Mouse (Mus musculus) kidney, adult 2 months (tissue): Measurements from ENCODE around the gene Acot7. TPM values are rescaled to one million over a fixed set of nuclear protein-coding genes. Genes with fewer than 3 reads are reported as not detected.
A peak's percentile ranks its signal among the peaks of the same experiment; 100 is the strongest.

ENCODE experiments used
- DNase-seq: peaks from one replicate; pipeline ENCODE4 v3.0.0; 2021
- H3K27ac ChIP-seq: fragments of 200-500 bp; 2 replicates; pipeline ENCODE4 v1.5.1; 2012; ENCODE audit warnings: low read depth, low read length, control low read depth, inconsistent platforms; ENCODE audit not compliant: insufficient read depth
- H3K27me3 ChIP-seq: fragments of 200-500 bp; replicated peaks from 2 replicates; pipeline ENCODE4 v1.6.1; 2012; ENCODE audit warnings: mild to moderate bottlenecking, moderate library complexity, low read length, inconsistent platforms; ENCODE audit not compliant: control insufficient read depth, insufficient read depth
- H3K36me3 ChIP-seq: fragments of 200-500 bp; 2 replicates; pipeline ENCODE4 v1.6.1; 2012; ENCODE audit warnings: mild to moderate bottlenecking, moderate library complexity, low read length, inconsistent platforms; ENCODE audit not compliant: control insufficient read depth, insufficient read depth
- H3K4me1 ChIP-seq: fragments of 200-500 bp; 2 replicates; pipeline ENCODE4 v1.6.1; 2011; ENCODE audit warnings: low read length; ENCODE audit not compliant: control insufficient read depth, insufficient read depth
- H3K4me3 ChIP-seq: fragments of 200-500 bp; 2 replicates; pipeline ENCODE4 v1.5.1; 2011; ENCODE audit warnings: mild to moderate bottlenecking, low read depth, low read length, control low read depth; ENCODE audit not compliant: insufficient read depth
- CTCF ChIP-seq: fragments of 200-500 bp; conservative IDR thresholded peaks from 2 replicates; pipeline ENCODE4 v1.5.1; 2011; ENCODE audit warnings: low read depth, mild to moderate bottlenecking, control low read depth, low read length, moderate library complexity, mixed read lengths; ENCODE audit not compliant: insufficient read depth, insufficient read length
- POLR2A ChIP-seq: fragments of 200-500 bp; IDR thresholded peaks from one replicate; pipeline ENCODE4 v1.6.1; 2011; ENCODE audit warnings: low read depth, low read length, control low read depth
- WGBS: fragments of 180-500 bp; shearing (Covaris S2); methylation state at CpG from one replicate; pipeline ENCODE4 v1.1.7; 2018; 5-methylcytosine and 5-hydroxymethylcytosine counted together
- polyA plus RNA-seq: library from polyadenylated mRNA; depleted of rRNA; stranded (reverse); fragments of >200 nt; gene quantifications from 2 replicates; pipeline ENCODE4 v1.2.3, GENCODE M21; 2012

Acot7 gene
- polyA plus RNA-seq, 1 experiment, result 80.2 TPM

DNA sequence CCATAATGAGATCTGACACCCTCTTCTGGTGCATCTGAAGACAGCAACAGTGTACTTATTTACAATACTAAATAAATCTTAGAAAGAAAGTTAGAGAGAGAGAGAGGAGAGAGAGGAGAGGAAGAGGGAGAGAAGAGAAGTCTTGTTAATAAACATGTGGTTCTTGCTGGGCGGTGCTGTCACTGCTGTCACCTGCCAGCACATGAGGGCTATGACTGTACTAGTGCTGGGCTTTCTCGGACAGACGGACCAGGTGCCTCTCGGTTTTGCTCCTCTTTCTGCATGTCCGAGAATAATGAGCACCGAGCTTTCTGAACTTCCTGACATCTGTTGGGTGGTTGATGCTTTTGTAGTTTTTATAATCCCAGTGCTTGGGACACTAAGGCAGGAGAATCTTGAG lies 72.7 kb downstream of the Acot7 start:
- no peaks in the 10 kb centered on the region for H3K27me3 ChIP-seq
- H3K27ac ChIP-seq, result no peak overlapping the region
- TF ChIP-seq CTCF, result no peak
- no peak for TF ChIP-seq POLR2A
- no peak overlapping the region for H3K4me3 ChIP-seq
- no peaks in the 10 kb centered on the region for H3K36me3 ChIP-seq
- H3K4me1 ChIP-seq, result no peaks in the 10 kb centered on the region
- 90% methylated on average over 6 of the region's 6 CpGs for WGBS
- DNase-seq, result no peak

DNA sequence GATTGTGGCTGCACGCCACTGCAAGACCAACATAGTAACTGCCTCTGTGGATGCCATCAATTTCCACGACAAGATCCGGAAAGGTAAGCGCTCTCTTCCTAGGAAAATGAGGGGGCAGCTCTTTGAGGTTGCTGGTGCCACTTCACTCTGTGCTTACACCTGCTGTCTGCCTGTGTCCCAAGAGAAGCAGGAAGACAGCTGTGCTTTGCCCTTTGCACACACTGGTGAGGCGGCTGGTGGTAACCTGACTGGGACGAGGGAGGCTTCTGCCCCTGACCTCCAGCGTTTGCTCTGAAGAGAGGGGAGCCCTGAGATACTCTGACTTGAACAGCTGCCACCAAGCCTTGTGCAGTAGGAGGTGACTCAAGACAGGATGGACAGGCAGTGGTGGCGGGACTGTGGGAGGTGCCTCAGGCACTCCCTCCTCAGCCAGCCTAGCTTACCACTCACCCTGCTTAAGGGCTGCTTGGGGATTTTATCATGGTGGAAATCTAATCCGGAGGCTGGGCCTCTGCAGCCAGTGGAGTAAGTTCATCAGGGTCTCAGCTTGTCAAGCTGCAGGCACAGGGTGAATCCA lies 75.3 kb downstream of the Acot7 start:
- Histone ChIP-seq H3K4me3 (no peak overlapping the region), H3K4me1 (no peaks in the 10 kb centered on the region), H3K36me3 (no peaks in the 10 kb centered on the region), H3K27ac (no peak overlapping the region), H3K27me3 (no peaks in the 10 kb centered on the region)
- TF ChIP-seq CTCF (no peak), POLR2A (no peak)
- WGBS, result 67% methylated on average over 9 of the region's 9 CpGs
- DNase-seq, result no peak

DNA sequence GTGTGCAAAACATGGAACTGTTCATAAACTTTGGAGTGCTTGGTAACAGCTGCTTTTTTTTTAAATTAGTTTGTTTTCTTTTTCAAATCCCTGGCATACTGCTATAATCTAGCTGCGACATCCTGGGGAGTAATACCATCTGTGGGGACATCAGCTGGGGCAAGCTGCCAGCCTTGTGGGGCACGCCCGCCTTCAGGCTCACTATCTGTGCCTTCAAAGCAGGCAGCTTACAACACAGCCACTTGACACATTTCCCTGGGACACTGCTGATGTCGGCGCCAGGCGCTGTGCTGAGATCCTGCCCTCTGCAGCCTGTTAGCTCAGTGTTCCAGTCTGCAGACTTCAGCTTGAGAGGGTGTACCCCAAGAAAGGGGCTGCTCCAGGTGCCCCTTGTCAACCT lies 79.1 kb downstream of the Acot7 start:
- DNase-seq, result no peak
- H3K27ac ChIP-seq, result no peak overlapping the region
- no peak for TF ChIP-seq POLR2A
- no peak for TF ChIP-seq CTCF

DNA sequence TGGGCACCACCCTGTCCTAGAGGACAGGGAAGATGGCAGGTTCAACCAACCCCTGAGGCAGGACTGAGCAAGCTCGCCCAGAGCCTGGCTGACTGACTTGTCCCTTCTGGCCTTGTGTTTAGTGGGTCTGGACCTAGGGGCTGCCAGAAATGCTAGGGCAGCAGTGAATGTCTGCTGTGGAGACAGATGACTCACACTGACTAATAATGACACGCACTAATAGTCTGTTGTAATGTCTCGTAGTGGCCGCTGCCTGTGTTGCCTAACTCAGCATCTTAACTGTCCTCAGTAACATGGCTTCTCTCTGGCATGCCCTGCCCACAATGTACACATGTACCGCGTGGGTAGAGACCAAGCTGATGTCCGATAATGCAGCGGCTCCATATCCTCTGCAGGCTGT lies 82.5 kb downstream of the Acot7 start:
- Histone ChIP-seq H3K4me3 (no peak overlapping the region), H3K27me3 (no peaks in the 10 kb centered on the region), H3K4me1 (peaks cover 9% of the 10 kb centered on the region), H3K27ac (no peak overlapping the region), H3K36me3 (no peaks in the 10 kb centered on the region)
- 93% methylated on average over 8 of the region's 8 CpGs for WGBS
- no peak for DNase-seq
- TF ChIP-seq POLR2A (no peak), CTCF (no peak)

More for the DNA sequence above, 79.1 kb downstream of the Acot7 start:
- H3K4me3 ChIP-seq, result no peak overlapping the region
- WGBS, result 58% methylated on average over 6 of the region's 6 CpGs
- no peaks in the 10 kb centered on the region for H3K36me3 ChIP-seq
- no peaks in the 10 kb centered on the region for H3K27me3 ChIP-seq
- H3K4me1 ChIP-seq, result no peaks in the 10 kb centered on the region

DNA sequence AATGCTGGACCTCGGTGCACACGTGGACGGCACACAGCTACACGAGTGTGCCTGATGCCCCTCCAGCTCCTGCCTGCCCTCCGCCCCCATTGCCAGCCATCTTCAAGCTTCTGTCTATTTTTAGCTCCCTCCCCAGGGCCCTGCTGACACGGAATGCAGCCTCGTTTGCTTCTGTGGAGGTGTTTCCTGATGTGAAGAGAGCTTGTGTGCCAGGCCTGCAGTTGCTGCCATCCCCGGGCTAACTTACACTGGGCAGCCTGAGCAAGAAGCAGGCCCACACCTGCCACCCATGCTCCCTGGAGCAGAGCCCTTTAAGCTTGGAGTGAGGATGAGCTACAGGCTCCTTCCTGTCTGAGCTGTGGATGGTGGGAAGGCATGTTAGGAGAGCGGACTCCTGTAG lies 84.3 kb downstream of the Acot7 start:
- H3K4me1 ChIP-seq, result peaks cover 9% of the 10 kb centered on the region
- no peaks in the 10 kb centered on the region for H3K27me3 ChIP-seq
- TF ChIP-seq CTCF, result no peak
- TF ChIP-seq POLR2A, result no peak
- H3K36me3 ChIP-seq, result no peaks in the 10 kb centered on the region
- no peak for DNase-seq
- H3K4me3 ChIP-seq, result no peak overlapping the region
- 59% methylated on average over 9 of the region's 9 CpGs for whole genome bisulfite sequencing
- no peak overlapping the region for H3K27ac ChIP-seq

DNA sequence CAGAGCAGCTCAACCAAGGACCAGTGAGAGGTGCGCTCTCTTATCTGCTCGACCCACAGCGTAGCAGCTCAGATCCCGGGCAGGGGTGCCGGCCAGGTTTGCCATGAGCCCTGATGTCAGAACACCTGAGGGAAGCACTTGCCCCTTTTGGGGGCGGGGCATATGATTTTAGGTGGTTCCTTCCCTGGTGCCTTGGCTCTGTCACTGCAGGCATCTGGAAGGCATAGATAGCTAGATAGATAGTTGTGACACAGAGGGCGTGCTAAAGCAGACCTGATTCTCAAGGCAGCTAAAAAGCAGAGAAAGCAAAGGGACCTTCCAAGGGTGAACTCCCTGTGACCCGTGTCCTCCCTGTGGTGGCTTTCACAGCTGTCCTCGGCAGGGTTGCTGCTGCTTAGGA lies 85.2 kb downstream of the Acot7 start:
- TF ChIP-seq CTCF (no peak), POLR2A (no peak)
- Histone ChIP-seq H3K27me3 (no peaks in the 10 kb centered on the region), H3K27ac (no peak overlapping the region), H3K4me1 (peaks cover 9% of the 10 kb centered on the region), H3K36me3 (no peaks in the 10 kb centered on the region), H3K4me3 (no peak overlapping the region)
- DNase-seq, result no peak
- 77% methylated on average over 9 of the region's 9 CpGs for WGBS

DNA sequence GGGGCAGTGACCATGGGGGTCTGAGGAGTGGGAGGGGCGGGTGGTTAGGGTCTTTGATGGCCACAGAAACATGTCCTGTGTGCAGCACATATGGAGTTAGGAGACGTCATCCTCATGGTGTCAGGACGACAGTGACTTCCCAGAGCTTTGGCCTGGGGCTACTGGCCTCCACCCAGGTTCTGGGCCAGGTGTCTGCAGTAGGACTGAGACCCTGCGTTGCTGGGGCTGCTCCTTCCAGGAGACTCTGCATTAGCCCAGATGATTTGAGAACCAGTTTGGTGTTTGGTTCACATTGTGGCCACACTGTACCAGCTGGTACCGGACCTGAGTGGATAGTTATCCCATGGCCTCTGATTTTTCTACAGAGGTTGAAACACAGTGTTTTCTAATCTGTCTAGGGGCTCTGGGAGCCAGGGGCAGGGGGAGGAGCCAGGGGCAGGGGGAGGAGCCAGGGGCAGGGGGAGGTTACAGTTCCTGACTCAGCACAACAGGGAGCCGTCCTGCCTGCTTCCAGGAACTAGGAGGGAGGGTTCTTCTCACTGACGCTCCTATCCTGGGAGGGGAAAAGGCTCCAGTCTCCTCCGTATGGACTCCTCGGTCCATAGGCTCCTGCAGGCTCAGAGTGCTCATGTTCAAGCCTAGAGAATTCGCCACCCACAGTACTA lies 85.7 kb downstream of the Acot7 start:
- DNase-seq, result peak; percentile 61
- 39% methylated on average over 10 of the region's 10 CpGs for WGBS

DNA sequence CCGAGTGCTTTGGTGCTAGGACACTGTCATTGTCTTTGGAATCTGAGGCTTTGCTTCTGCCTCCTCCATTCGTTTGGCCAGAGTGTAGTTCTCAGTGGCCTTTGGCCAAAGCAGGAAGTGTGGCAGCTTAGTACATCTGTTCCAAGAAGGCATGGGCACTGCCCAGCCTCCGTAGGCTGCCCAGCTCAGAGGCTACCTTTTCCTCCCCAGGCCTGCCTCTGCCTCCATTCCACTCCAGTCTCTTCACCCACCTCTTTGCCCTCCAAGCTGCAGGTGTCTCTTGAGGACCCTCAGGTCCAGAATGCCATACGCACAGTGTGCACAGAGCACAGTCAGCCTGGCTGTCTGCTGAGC lies 86.2 kb downstream of the Acot7 start:
- no peaks in the 10 kb centered on the region for H3K36me3 ChIP-seq
- no peaks in the 10 kb centered on the region for H3K27me3 ChIP-seq
- WGBS, result 31% methylated on average over 4 of the region's 4 CpGs
- H3K4me3 ChIP-seq, result no peak overlapping the region
- peaks cover 9% of the 10 kb centered on the region for H3K4me1 ChIP-seq
- peak; percentile 65 for DNase-seq
- TF ChIP-seq CTCF, result no peak
- TF ChIP-seq POLR2A, result no peak
- no peak overlapping the region for H3K27ac ChIP-seq

More for the DNA sequence above, 85.7 kb downstream of the Acot7 start:
- H3K36me3 ChIP-seq, result no peaks in the 10 kb centered on the region
- TF ChIP-seq CTCF (no peak), POLR2A (no peak)
- peaks cover 9% of the 10 kb centered on the region for H3K4me1 ChIP-seq
- no peak overlapping the region for H3K27ac ChIP-seq
- H3K27me3 ChIP-seq, result no peaks in the 10 kb centered on the region
- no peak overlapping the region for H3K4me3 ChIP-seq
